Mouse (Mus musculus) spleen, adult 2 months (tissue): ENCODE results near the gene Iqgap2.

Experiments used
- CTCF ChIP-seq: fragments of 200-500 bp; IDR thresholded peaks from 2 replicates; pipeline ENCODE4 v1.5.1; 2011; ENCODE audit warnings: mild to moderate bottlenecking, inconsistent platforms; ENCODE audit not compliant: insufficient read depth, insufficient read length, insufficient replicate concordance; ENCODE audit errors: extremely low read depth
- POLR2A ChIP-seq: fragments of 200-500 bp; IDR thresholded peaks from 2 replicates; pipeline ENCODE4 v1.6.1; 2011; ENCODE audit warnings: low read depth, low read length, inconsistent platforms

- no peak for TF ChIP-seq POLR2A
- no peak for TF ChIP-seq CTCF
These were observed 251.3 kb downstream of the Iqgap2 start for GRCm38 (mm10) chr13:95640408-95640807.
